Mouse (Mus musculus): ENCODE data around the gene Aldh3b1. TPM values are rescaled to one million over a fixed set of nuclear protein-coding genes. Genes with fewer than 3 reads are reported as not detected.
A peak's percentile ranks its signal among the peaks of the same experiment; 100 is the strongest.

Gene Aldh3b1
- total and polyA plus RNA-seq, 2 experiments: 3.3 to 4.0 TPM

- peaks cover 26% of the 10 kb centered on the region; the same call in 1 of the 2 replicates for H3K79me2 ChIP-seq (ENCODE audit: control insufficient read depth, insufficient read depth, low read length)
- WGBS: 48% methylated on average over 7 of the region's 7 CpGs
- no peak overlapping the region for H3K27ac ChIP-seq (replicated peaks; ENCODE audit: insufficient read depth, low read depth, low read length)
- peaks cover 7% of the 10 kb centered on the region for H3K4me1 ChIP-seq (ENCODE audit: control insufficient read depth, insufficient read depth, low read length)
- no peak for TF ChIP-seq POLR2A (IDR thresholded peaks at IDR 0.05; ENCODE audit: extremely low read depth, insufficient read depth, low read length)
- TF ChIP-seq CTCF (IDR thresholded peaks at IDR 0.05; ENCODE audit: low read depth, low read length): no peak
- DNase-seq (ENCODE audit: extremely low read depth, low read depth, low spot score): no peak
- no peak overlapping the region for H3K9ac ChIP-seq (ENCODE audit: low read depth, low read length)
- H3K4me3 ChIP-seq (ENCODE audit: insufficient read depth, low read depth, low read length): no peak overlapping the region
- H3K27me3 ChIP-seq (ENCODE audit: control insufficient read depth, insufficient read depth, low read length): no peaks in the 10 kb centered on the region
- H3K36me3 ChIP-seq (ENCODE audit: control insufficient read depth, insufficient read depth, low read length): peaks cover 11% of the 10 kb centered on the region
Measured at GRCm38 (mm10) chr19:3875045-3875444, 54.6 kb downstream of the Aldh3b1 start.

DNA sequence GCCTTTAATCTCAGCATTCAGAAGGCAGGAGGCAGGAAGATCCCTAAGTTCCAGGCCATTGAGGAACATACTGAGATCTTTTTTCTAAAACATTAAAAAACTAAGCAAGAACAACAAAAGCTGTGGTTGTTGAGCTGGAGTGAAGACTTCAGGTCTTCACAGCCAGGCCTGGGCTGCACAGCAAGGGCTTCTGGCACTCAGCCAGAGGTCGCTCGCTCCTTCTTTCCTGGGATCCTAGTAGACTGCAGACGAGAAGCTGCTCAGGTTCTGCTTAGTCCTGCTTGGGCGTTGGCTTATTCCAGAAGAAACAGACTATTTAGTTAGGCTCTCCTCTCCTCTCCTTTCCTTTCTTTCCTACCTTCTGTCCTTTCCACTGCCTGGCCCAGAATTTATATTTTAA is 57.2 kb downstream of the Aldh3b1 start:
- WGBS: 37% methylated on average over 4 of the region's 4 CpGs
- Histone ChIP-seq H3K4me1 (ENCODE audit: control insufficient read depth, insufficient read depth, low read length) (peaks cover 7% of the 10 kb centered on the region), H3K9ac (ENCODE audit: low read depth, low read length) (no peak overlapping the region), H3K27ac (replicated peaks; ENCODE audit: insufficient read depth, low read depth, low read length) (no peak overlapping the region), H3K4me3 (ENCODE audit: insufficient read depth, low read depth, low read length) (no peak overlapping the region), H3K27me3 (ENCODE audit: control insufficient read depth, insufficient read depth, low read length) (no peaks in the 10 kb centered on the region), H3K36me3 (ENCODE audit: control insufficient read depth, insufficient read depth, low read length) (peaks cover 11% of the 10 kb centered on the region), H3K79me2 (ENCODE audit: control insufficient read depth, insufficient read depth, low read length) (peaks cover 27% of the 10 kb centered on the region; the same call in 1 of the 2 replicates)
- no peak for DNase-seq (ENCODE audit: extremely low read depth, low read depth, low spot score)
- TF ChIP-seq CTCF (IDR thresholded peaks at IDR 0.05; ENCODE audit: low read depth, low read length): no peak
- TF ChIP-seq POLR2A (IDR thresholded peaks at IDR 0.05; ENCODE audit: extremely low read depth, insufficient read depth, low read length): no peak

- H3K27me3 ChIP-seq (ENCODE audit: control insufficient read depth, insufficient read depth, low read length): no peaks in the 10 kb centered on the region
- H3K9ac ChIP-seq (ENCODE audit: low read depth, low read length): no peak overlapping the region
- H3K79me2 ChIP-seq (ENCODE audit: control insufficient read depth, insufficient read depth, low read length): peaks cover 25% of the 10 kb centered on the region; the same call in 1 of the 2 replicates
- TF ChIP-seq CTCF (IDR thresholded peaks at IDR 0.05; ENCODE audit: low read depth, low read length): no peak
- no peak overlapping the region for H3K4me3 ChIP-seq (ENCODE audit: insufficient read depth, low read depth, low read length)
- peaks cover 7% of the 10 kb centered on the region for H3K36me3 ChIP-seq (ENCODE audit: control insufficient read depth, insufficient read depth, low read length)
- H3K4me1 ChIP-seq (ENCODE audit: control insufficient read depth, insufficient read depth, low read length): peaks cover 7% of the 10 kb centered on the region
- no peak for DNase-seq (ENCODE audit: extremely low read depth, low read depth, low spot score)
- H3K27ac ChIP-seq (replicated peaks; ENCODE audit: insufficient read depth, low read depth, low read length): no peak overlapping the region
Measured at GRCm38 (mm10) chr19:3871468-3871867, 58.1 kb downstream of the Aldh3b1 start.

DNA sequence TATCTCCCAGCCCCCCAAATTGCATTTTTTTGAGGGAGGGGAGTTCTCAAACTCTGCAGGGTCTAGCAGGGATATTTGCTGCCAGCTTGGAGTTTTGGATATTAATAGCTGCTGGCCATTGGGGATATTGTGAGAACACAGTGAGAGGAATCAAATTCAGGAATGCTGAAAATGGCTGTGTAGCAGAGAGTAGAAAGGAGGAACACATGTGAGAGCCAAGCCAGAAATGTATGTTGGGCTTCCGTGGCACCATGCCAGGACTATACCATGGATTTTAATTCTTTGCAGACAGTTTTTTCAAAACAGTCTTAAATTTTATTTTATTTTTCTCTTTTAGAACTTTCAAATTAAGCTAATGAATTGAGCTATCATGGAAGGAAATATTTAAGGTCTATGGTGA is 61.3 kb downstream of the Aldh3b1 start:
- 85% methylated on average over 1 of the region's 1 CpGs for WGBS

DNA sequence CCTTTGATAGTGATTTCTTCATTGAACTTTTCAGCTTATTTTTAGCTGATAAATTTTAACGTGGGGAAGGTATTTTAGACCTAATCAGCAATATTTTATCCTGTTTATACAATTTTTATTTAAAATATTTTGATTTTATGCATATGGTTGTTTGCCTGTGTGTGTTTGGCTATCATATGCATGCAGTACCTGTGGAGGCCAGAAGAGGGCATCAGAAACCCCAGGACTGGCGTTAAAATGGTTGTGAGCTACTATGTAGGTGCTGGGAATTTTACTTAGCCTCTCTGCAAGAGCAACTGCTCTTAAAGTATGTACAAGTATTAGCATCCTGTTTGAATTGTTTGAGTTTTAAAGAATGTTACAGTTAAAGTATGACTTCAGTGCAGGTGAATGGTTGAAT is 64.6 kb downstream of the Aldh3b1 start:
- Histone ChIP-seq H3K4me1 (ENCODE audit: control insufficient read depth, insufficient read depth, low read length) (peaks cover 10% of the 10 kb centered on the region), H3K27ac (replicated peaks; ENCODE audit: insufficient read depth, low read depth, low read length) (no peak overlapping the region), H3K4me3 (ENCODE audit: insufficient read depth, low read depth, low read length) (no peak overlapping the region), H3K27me3 (ENCODE audit: control insufficient read depth, insufficient read depth, low read length) (no peaks in the 10 kb centered on the region), H3K9ac (ENCODE audit: low read depth, low read length) (no peak overlapping the region), H3K79me2 (ENCODE audit: control insufficient read depth, insufficient read depth, low read length) (peaks cover 22% of the 10 kb centered on the region; the same call in 1 of the 2 replicates), H3K36me3 (ENCODE audit: control insufficient read depth, insufficient read depth, low read length) (peaks cover 10% of the 10 kb centered on the region)
- whole genome bisulfite sequencing: 50% methylated on average over 2 of the region's 2 CpGs
- TF ChIP-seq POLR2A (IDR thresholded peaks at IDR 0.05; ENCODE audit: extremely low read depth, insufficient read depth, low read length) (no peak), CTCF (IDR thresholded peaks at IDR 0.05; ENCODE audit: low read depth, low read length) (peak; percentile 36; the same call in 1 of the 2 replicates)
- no peak for DNase-seq (ENCODE audit: extremely low read depth, low read depth, low spot score)

More for the DNA sequence above, 61.3 kb downstream of the Aldh3b1 start:
- Histone ChIP-seq H3K9ac (ENCODE audit: low read depth, low read length) (no peak overlapping the region), H3K4me1 (ENCODE audit: control insufficient read depth, insufficient read depth, low read length) (peaks cover 7% of the 10 kb centered on the region), H3K36me3 (ENCODE audit: control insufficient read depth, insufficient read depth, low read length) (peaks cover 10% of the 10 kb centered on the region), H3K27me3 (ENCODE audit: control insufficient read depth, insufficient read depth, low read length) (no peaks in the 10 kb centered on the region), H3K4me3 (ENCODE audit: insufficient read depth, low read depth, low read length) (no peak overlapping the region), H3K27ac (replicated peaks; ENCODE audit: insufficient read depth, low read depth, low read length) (no peak overlapping the region), H3K79me2 (ENCODE audit: control insufficient read depth, insufficient read depth, low read length) (peaks cover 22% of the 10 kb centered on the region; the same call in 1 of the 2 replicates)
- TF ChIP-seq POLR2A (IDR thresholded peaks at IDR 0.05; ENCODE audit: extremely low read depth, insufficient read depth, low read length): no peak
- DNase-seq (ENCODE audit: extremely low read depth, low read depth, low spot score): no peak

Other genes with a start within 250 kb of the Aldh3b1 start
- gene Lrp5, start 243.2 kb downstream of the Aldh3b1 start, total RNA-seq (2014; rRNA removed): 14.1 and 23.2 TPM in 2 replicates
- gene Lrp5, start 243.2 kb downstream of the Aldh3b1 start, polyA plus RNA-seq (2012; rRNA removed): 32.6 and 42.4 TPM in 2 replicates
- 10.6 and 20.1 TPM in 2 replicates for gene 1810055G02Rik, start 221.5 kb downstream of the Aldh3b1 start, total RNA-seq (2014; rRNA removed)
- 18.4 and 26.9 TPM in 2 replicates for gene 1810055G02Rik, start 221.5 kb downstream of the Aldh3b1 start, polyA plus RNA-seq (2012; rRNA removed)
- 25.4 and 30.4 TPM in 2 replicates for gene Kmt5b, start 162.4 kb downstream of the Aldh3b1 start, total RNA-seq (2014; rRNA removed)
- 5.6 and 6.7 TPM in 2 replicates for gene Kmt5b, start 162.4 kb downstream of the Aldh3b1 start, polyA plus RNA-seq (2012; rRNA removed)
- 11.9 and 26.0 TPM in 2 replicates for gene Chka, start 78.0 kb downstream of the Aldh3b1 start, total RNA-seq (2014; rRNA removed)
- gene Chka, start 78.0 kb downstream of the Aldh3b1 start, polyA plus RNA-seq (2012; rRNA removed): 56.7 and 62.0 TPM in 2 replicates
- 34.3 and 35.6 TPM in 2 replicates for gene Tcirg1, start 22.7 kb downstream of the Aldh3b1 start, total RNA-seq (2014; rRNA removed)
- gene Tcirg1, start 22.7 kb downstream of the Aldh3b1 start, polyA plus RNA-seq (2012; rRNA removed): 76.3 and 123 TPM in 2 replicates
- 197 and 213 TPM in 2 replicates for gene Ndufs8, start 17.0 kb downstream of the Aldh3b1 start, total RNA-seq (2014; rRNA removed)
- 266 and 295 TPM in 2 replicates for gene Ndufs8, start 17.0 kb downstream of the Aldh3b1 start, polyA plus RNA-seq (2012; rRNA removed)
- gene Unc93b1, start 5.4 kb upstream of the Aldh3b1 start, total RNA-seq (2014; rRNA removed): 41.1 and 41.5 TPM in 2 replicates
- gene Unc93b1, start 5.4 kb upstream of the Aldh3b1 start, polyA plus RNA-seq (2012; rRNA removed): 68.9 and 102 TPM in 2 replicates
- gene Aldh3b3, start 28.8 kb upstream of the Aldh3b1 start, total RNA-seq (2014; rRNA removed): 0.74 and 1.7 TPM in 2 replicates
- 6.4 and 7.7 TPM in 2 replicates for gene Aldh3b3, start 28.8 kb upstream of the Aldh3b1 start, polyA plus RNA-seq (2012; rRNA removed)
- not detected in 2 replicates for gene Aldh3b2, start 42.5 kb upstream of the Aldh3b1 start, total RNA-seq (2014; rRNA removed)
- gene Aldh3b2, start 42.5 kb upstream of the Aldh3b1 start, polyA plus RNA-seq (2012; rRNA removed): 0.16 and 0.48 TPM in 2 replicates
- 44.3 and 49.8 TPM in 2 replicates for gene Acy3, start 56.8 kb upstream of the Aldh3b1 start, total RNA-seq (2014; rRNA removed)
- 232 and 326 TPM in 2 replicates for gene Acy3, start 56.8 kb upstream of the Aldh3b1 start, polyA plus RNA-seq (2012; rRNA removed)
- not detected in 2 replicates for gene Tbx10, start 62.9 kb upstream of the Aldh3b1 start, total RNA-seq (2014; rRNA removed)
- not detected in 2 replicates for gene Tbx10, start 62.9 kb upstream of the Aldh3b1 start, polyA plus RNA-seq (2012; rRNA removed)
- gene Nudt8, start 70.8 kb upstream of the Aldh3b1 start, total RNA-seq (2014; rRNA removed): 30.1 and 36.0 TPM in 2 replicates
- gene Nudt8, start 70.8 kb upstream of the Aldh3b1 start, polyA plus RNA-seq (2012; rRNA removed): 13.4 and 18.5 TPM in 2 replicates
- gene Gm49405, start 70.8 kb upstream of the Aldh3b1 start, total RNA-seq (2014; rRNA removed): 0.54 and 0.92 TPM in 2 replicates
- gene Gm49405, start 70.8 kb upstream of the Aldh3b1 start, polyA plus RNA-seq (2012; rRNA removed): 0.72 and 1.1 TPM in 2 replicates
- 0.74 and 0.87 TPM in 2 replicates for gene Doc2g, start 73.5 kb upstream of the Aldh3b1 start, total RNA-seq (2014; rRNA removed)
- 2.3 and 4.9 TPM in 2 replicates for gene Doc2g, start 73.5 kb upstream of the Aldh3b1 start, polyA plus RNA-seq (2012; rRNA removed)
- 189 and 197 TPM in 2 replicates for gene Ndufv1, start 83.0 kb upstream of the Aldh3b1 start, total RNA-seq (2014; rRNA removed)
- 239 and 251 TPM in 2 replicates for gene Ndufv1, start 83.0 kb upstream of the Aldh3b1 start, polyA plus RNA-seq (2012; rRNA removed)
- 456 and 810 TPM in 2 replicates for gene Gstp1, start 108.2 kb upstream of the Aldh3b1 start, total RNA-seq (2014; rRNA removed)
- gene Gstp1, start 108.2 kb upstream of the Aldh3b1 start, polyA plus RNA-seq (2012; rRNA removed): 965 and 1,374 TPM in 2 replicates
- 4.1 and 7.9 TPM in 2 replicates for gene Gstp2, start 116.2 kb upstream of the Aldh3b1 start, total RNA-seq (2014; rRNA removed)
- gene Gstp2, start 116.2 kb upstream of the Aldh3b1 start, polyA plus RNA-seq (2012; rRNA removed): 4.4 and 9.2 TPM in 2 replicates
- gene Gstp3, start 129.8 kb upstream of the Aldh3b1 start, total RNA-seq (2014; rRNA removed): 21.5 and 28.1 TPM in 2 replicates
- gene Gstp3, start 129.8 kb upstream of the Aldh3b1 start, polyA plus RNA-seq (2012; rRNA removed): 54.3 and 66.1 TPM in 2 replicates
- gene Cabp2, start 151.8 kb upstream of the Aldh3b1 start, total RNA-seq (2014; rRNA removed): 0.13 and 0.37 TPM in 2 replicates
- gene Cabp2, start 151.8 kb upstream of the Aldh3b1 start, polyA plus RNA-seq (2012; rRNA removed): 0.27 and 0.70 TPM in 2 replicates
- 33.9 and 44.0 TPM in 2 replicates for gene Cdk2ap2, start 167.4 kb upstream of the Aldh3b1 start, total RNA-seq (2014; rRNA removed)
- 185 and 198 TPM in 2 replicates for gene Cdk2ap2, start 167.4 kb upstream of the Aldh3b1 start, polyA plus RNA-seq (2012; rRNA removed)
- gene Pitpnm1, start 170.2 kb upstream of the Aldh3b1 start, total RNA-seq (2014; rRNA removed): 1.7 and 4.9 TPM in 2 replicates
- 8.1 and 14.2 TPM in 2 replicates for gene Pitpnm1, start 170.2 kb upstream of the Aldh3b1 start, polyA plus RNA-seq (2012; rRNA removed)
- 16.5 and 20.1 TPM in 2 replicates for gene Aip, start 196.1 kb upstream of the Aldh3b1 start, total RNA-seq (2014; rRNA removed)
- 30.0 and 33.5 TPM in 2 replicates for gene Aip, start 196.1 kb upstream of the Aldh3b1 start, polyA plus RNA-seq (2012; rRNA removed)
- gene Gpr152, start 210.0 kb upstream of the Aldh3b1 start, total RNA-seq (2014; rRNA removed): not detected in 2 replicates
- 0.02 TPM in 2 replicates for gene Gpr152, start 210.0 kb upstream of the Aldh3b1 start, polyA plus RNA-seq (2012; rRNA removed)
- gene Cabp4, start 214.2 kb upstream of the Aldh3b1 start, total RNA-seq (2014; rRNA removed): 0.37 TPM in 1 of 2 replicates, not detected in the other
- gene Cabp4, start 214.2 kb upstream of the Aldh3b1 start, polyA plus RNA-seq (2012; rRNA removed): not detected in 2 replicates
- gene Coro1b, start 218.8 kb upstream of the Aldh3b1 start, total RNA-seq (2014; rRNA removed): 66.1 and 72.6 TPM in 2 replicates
- gene Coro1b, start 218.8 kb upstream of the Aldh3b1 start, polyA plus RNA-seq (2012; rRNA removed): 109 and 114 TPM in 2 replicates
- 1.7 and 4.1 TPM in 2 replicates for gene Ptprcap, start 223.8 kb upstream of the Aldh3b1 start, total RNA-seq (2014; rRNA removed)
- 6.9 and 8.2 TPM in 2 replicates for gene Ptprcap, start 223.8 kb upstream of the Aldh3b1 start, polyA plus RNA-seq (2012; rRNA removed)
- 7.2 and 7.4 TPM in 2 replicates for gene Rps6kb2, start 233.5 kb upstream of the Aldh3b1 start, total RNA-seq (2014; rRNA removed)
- 28.3 and 31.6 TPM in 2 replicates for gene Rps6kb2, start 233.5 kb upstream of the Aldh3b1 start, polyA plus RNA-seq (2012; rRNA removed)
- gene Carns1, start 245.7 kb upstream of the Aldh3b1 start, total RNA-seq (2014; rRNA removed): 0.40 and 0.65 TPM in 2 replicates
- 1.8 and 1.9 TPM in 2 replicates for gene Carns1, start 245.7 kb upstream of the Aldh3b1 start, polyA plus RNA-seq (2012; rRNA removed)